Mouse (Mus musculus) lung, embryonic 14.5 days (tissue): ENCODE data around the gene Zfp607a. TPM values are rescaled to one million over a fixed set of nuclear protein-coding genes. Genes with fewer than 3 reads are reported as not detected.
"Not testable (repeated sequence)": the region's sequence is repeated elsewhere in the genome, so short reads cannot be mapped to it uniquely, and the experiment has no call there.

Source experiments
- ATAC-seq: fragments of 200-750 bp; cut with Nextera tagmentation; 2 replicates; pipeline ENCODE4 v1.8.0; 2017; ENCODE audit warnings: mild to moderate bottlenecking, moderate TSS enrichment, moderate library complexity; ENCODE audit not compliant: insufficient read depth
- DNase-seq: peaks from one replicate; pipeline ENCODE4 v3.0.0-alpha.2; 2015
- H3K27ac ChIP-seq: fragments of 300-500 bp; sonication (generic); 2 replicates; pipeline ENCODE4 v1.5.1; 2014; ENCODE audit warnings: low read depth, mild to moderate bottlenecking, moderate library complexity
- H3K27me3 ChIP-seq: fragments of 300-500 bp; sonication (generic); 2 replicates; pipeline ENCODE4 v1.6.1; 2014; ENCODE audit warnings: low read length, control low read depth; ENCODE audit not compliant: insufficient read depth
- H3K36me3 ChIP-seq: fragments of 300-500 bp; sonication (generic); 2 replicates; pipeline ENCODE4 v1.6.1; 2014; ENCODE audit warnings: control low read depth; ENCODE audit not compliant: insufficient read depth
- H3K4me1 ChIP-seq: fragments of 300-500 bp; sonication (generic); 2 replicates; pipeline ENCODE4 v1.6.1; 2014; ENCODE audit warnings: antibody characterized with exemption, control low read depth; ENCODE audit not compliant: insufficient read depth
- H3K4me2 ChIP-seq: fragments of 300-500 bp; sonication (generic); 2 replicates; pipeline ENCODE4 v1.6.1; 2014; ENCODE audit warnings: mild to moderate bottlenecking
- H3K4me3 ChIP-seq: fragments of 300-500 bp; sonication (generic); 2 replicates; pipeline ENCODE4 v1.5.1; 2014; ENCODE audit warnings: low read depth, low read length
- H3K9ac ChIP-seq: fragments of 300-500 bp; sonication (generic); 2 replicates; pipeline ENCODE4 v1.6.1; 2014
- H3K9me3 ChIP-seq: fragments of 300-500 bp; sonication (generic); 2 replicates; pipeline ENCODE4 v1.6.1; 2016; ENCODE audit warnings: low read depth, low read length, control low read depth
- CTCF ChIP-seq: IDR thresholded peaks from 2 replicates; pipeline ENCODE4 v1.5.1; 2016; ENCODE audit warnings: antibody characterized with exemption, low read depth
- WGBS: fragments of 180-500 bp; shearing (Covaris S2); extraction: QIAGEN DNeasy Blood & Tissue Kit; methylation state at CpG from one replicate; pipeline ENCODE4 v1.1.7; 2014; 5-methylcytosine and 5-hydroxymethylcytosine counted together
- polyA plus RNA-seq: library from polyadenylated mRNA; unstranded; fragments of >200 nt; fragmentation: Nextera tagmentation; extraction: Ambion mirVana; gene quantifications from 2 replicates; pipeline ENCODE4 v1.2.1, GENCODE M21; 2014

Zfp607a gene
- polyA plus RNA-seq, 1 experiment from 2014 or later, result 3.9 TPM

DNA sequence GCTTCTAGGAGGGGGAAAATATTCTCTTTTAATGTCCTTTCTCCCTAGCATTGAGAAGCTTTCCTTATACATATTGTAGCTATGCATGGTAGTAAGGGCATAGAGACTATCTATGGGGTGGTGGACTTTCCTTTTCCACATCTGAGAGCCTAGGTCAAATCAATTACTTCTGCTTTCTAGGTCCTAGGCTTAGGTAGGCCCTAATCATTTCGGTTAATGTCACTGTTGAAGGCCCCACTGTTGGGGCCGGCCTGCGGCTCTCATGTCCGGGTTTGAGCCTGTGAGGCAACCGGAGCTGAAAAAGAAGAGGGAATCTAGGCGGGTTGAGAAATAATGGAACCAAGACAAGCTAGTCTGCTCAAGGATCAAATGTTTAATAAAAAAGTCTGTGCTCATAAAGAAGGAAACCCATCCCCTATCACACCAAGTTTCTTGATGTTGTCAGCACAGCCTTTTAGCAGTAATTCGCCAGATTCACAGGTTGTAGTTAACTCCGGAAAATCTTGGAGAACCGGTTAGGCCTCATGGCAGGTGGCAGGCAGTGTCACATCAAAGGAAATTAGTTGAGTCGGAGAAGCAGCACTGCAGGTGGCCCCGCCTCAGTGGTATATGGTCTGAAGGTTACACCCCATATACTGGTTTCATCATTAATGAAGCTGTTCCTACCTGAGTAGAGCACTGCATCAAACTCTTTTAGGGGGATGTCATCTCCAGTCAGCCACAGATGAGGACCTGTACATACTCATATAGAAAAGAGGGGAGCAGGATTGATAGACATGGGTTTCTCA is 47.9 kb downstream of the Zfp607a start:
- Histone ChIP-seq H3K36me3 (no peaks in the 10 kb centered on the region), H3K4me1 (no peaks in the 10 kb centered on the region), H3K27me3 (no peaks in the 10 kb centered on the region), H3K9ac (no peak overlapping the region), H3K4me2 (no peak overlapping the region), H3K4me3 (no peak overlapping the region), H3K27ac (no peak overlapping the region), H3K9me3 (no peaks in the 10 kb centered on the region)
- ATAC-seq (no peak), DNase-seq (peak; percentile 34)
- WGBS, result 64% methylated on average over 11 of the region's 11 CpGs
- no peak for TF ChIP-seq CTCF

DNA sequence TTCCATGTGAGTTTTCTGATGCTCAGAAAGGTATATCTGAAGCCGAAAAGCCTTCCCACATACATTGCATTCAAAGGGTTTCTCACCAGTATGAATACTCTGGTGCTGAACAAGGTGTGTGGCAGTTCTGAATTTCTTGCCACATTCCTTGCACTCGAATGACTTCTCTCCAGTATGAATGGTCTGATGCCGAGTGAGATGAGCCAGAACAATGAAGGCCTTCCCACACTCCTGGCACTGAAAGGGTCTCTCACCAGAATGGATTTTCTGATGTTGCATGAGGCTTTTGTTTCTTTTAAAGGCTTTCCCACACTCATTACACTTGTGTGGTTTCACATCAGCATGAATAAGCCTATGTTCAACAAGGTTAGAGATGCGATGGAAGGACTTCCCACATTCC is 53.6 kb downstream of the Zfp607a start:
- not testable (repeated sequence) for H3K4me3 ChIP-seq, H3K4me1 ChIP-seq, H3K27ac ChIP-seq, DNase-seq, H3K9me3 ChIP-seq, H3K9ac ChIP-seq, H3K27me3 ChIP-seq, ATAC-seq, H3K4me2 ChIP-seq, H3K36me3 ChIP-seq
- 89% methylated on average over 3 of the region's 4 CpGs for WGBS

DNA sequence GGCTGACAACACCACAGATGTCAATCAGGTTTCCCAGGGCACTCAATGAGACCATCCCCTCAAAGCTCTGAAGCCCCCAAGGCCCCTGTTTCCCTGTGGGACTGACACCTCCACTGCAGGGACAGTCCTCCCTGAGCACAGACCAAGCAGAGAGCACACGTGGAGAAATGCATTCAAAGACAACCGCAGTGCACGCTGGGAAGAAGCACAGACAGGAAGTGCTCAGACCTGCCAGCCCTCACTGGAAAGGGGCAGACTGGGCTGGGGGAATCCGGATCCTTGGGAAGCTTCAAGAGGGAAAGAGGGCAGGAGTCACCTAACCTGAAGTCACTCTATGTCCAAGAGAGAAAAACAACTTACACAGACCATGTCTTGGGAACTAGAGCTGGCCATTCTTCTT is 69.7 kb downstream of the Zfp607a start:
- not testable (repeated sequence) for H3K4me3 ChIP-seq, H3K4me1 ChIP-seq, H3K9me3 ChIP-seq, H3K27me3 ChIP-seq, H3K4me2 ChIP-seq, H3K27ac ChIP-seq, DNase-seq, H3K9ac ChIP-seq, ATAC-seq
- peaks cover 17% of the 10 kb centered on the region; the same call in 1 of the 2 replicates for H3K36me3 ChIP-seq
- 40% methylated on average over 4 of the region's 4 CpGs for WGBS

DNA sequence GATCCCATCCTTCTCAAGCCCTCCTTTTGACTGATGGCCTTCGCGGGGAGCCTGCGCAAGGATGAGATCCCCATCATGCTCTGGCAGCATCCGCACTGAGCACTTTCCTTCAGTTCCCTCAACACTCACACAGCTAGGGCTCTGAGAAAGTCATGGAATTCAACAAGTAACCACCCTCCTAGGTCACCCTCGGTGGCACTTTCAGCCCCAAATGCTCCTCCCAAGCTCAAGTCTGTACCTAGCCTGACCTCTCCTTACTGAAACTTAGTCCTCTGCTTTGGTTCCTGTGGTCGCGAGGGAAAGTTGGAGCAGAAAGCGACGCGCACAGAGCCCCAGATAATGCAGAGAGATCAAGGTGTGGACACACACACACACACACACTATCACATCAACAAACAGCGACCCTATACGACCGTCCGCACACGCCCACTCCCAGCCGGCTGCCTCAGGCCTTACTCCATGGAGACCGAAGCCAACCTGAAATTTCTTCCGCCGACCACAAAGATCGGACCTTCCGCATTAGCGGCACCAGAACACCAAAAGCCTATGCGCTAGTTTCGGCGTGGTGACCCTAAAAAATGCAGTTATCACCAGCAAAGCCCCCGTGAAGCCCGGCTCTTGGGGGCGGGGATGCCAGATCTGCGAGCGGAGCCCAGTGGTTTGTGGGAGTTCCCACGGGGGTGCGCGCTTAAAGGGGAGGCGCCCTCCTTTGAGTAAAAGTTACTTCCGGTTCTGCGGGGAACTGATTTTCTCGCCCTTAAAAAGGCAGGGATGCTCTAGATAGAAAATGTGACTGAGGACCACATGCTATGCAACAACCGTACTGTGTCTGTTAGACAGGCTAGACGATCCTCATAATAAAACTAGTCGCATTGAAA is 71.7 kb downstream of the Zfp607a start, which contains the start of gene Zfp974:
Gene Zfp974 (minus strand): TSS at position 643 of the 878 bp plus-strand sequence.
- peak within 1 kb of the TSS; percentile 69 for H3K4me3 ChIP-seq
- 3% methylated on average over 40 of the region's 40 CpGs for WGBS
- H3K9ac ChIP-seq, result peak within 1 kb of the TSS; percentile 76
- peak; percentile 89 for DNase-seq
- no peak for TF ChIP-seq CTCF
- H3K27ac ChIP-seq, result peak within 1 kb of the TSS; percentile 45; the same call in 1 of the 2 replicates
- peak within 1 kb of the TSS; percentile 81 for H3K4me2 ChIP-seq
- H3K36me3 ChIP-seq, result peaks cover 14% of the 10 kb centered on the region; the same call in 1 of the 2 replicates
- no peaks in the 10 kb centered on the region for H3K4me1 ChIP-seq
- no peaks in the 10 kb centered on the region for H3K27me3 ChIP-seq
- no peaks in the 10 kb centered on the region for H3K9me3 ChIP-seq
- ATAC-seq, result peak; percentile 88

Other genes starting within 250 kb of the Zfp607a start
- 0.32 and 0.41 TPM in 2 replicates for gene Ttc9b, start 203.6 kb upstream of the Zfp607a start, polyA plus RNA-seq
- gene Map3k10, start 182.9 kb upstream of the Zfp607a start, polyA plus RNA-seq, result 6.9 and 7.3 TPM in 2 replicates
- gene Zfp607b, start 168.2 kb upstream of the Zfp607a start, polyA plus RNA-seq, result 3.6 and 5.5 TPM in 2 replicates
- 37.5 and 39.3 TPM in 2 replicates for gene Zfp60, start 126.1 kb upstream of the Zfp607a start, polyA plus RNA-seq
- gene Zfp626, start 50.3 kb upstream of the Zfp607a start, polyA plus RNA-seq, result 1.9 and 2.1 TPM in 2 replicates
- 9.9 and 10.2 TPM in 2 replicates for gene Zfp59, start 18.9 kb upstream of the Zfp607a start, polyA plus RNA-seq
- gene Zfp974, start 71.9 kb downstream of the Zfp607a start, polyA plus RNA-seq, result 10.1 TPM in 2 replicates
- 16.2 and 17.5 TPM in 2 replicates for gene Zfp780b, start 121.6 kb downstream of the Zfp607a start, polyA plus RNA-seq
- gene Zfp850, start 156.6 kb downstream of the Zfp607a start, polyA plus RNA-seq, result 6.0 and 6.6 TPM in 2 replicates
- gene Psmc4, start 192.6 kb downstream of the Zfp607a start, polyA plus RNA-seq, result 300 and 307 TPM in 2 replicates
- gene Fcgbp, start 213.7 kb downstream of the Zfp607a start, polyA plus RNA-seq, result 0.84 and 1.8 TPM in 2 replicates